Mouse (Mus musculus) kidney, postnatal 0 days (tissue): ENCODE results near the gene Kif13a. TPM values are rescaled to one million over a fixed set of nuclear protein-coding genes. Genes with fewer than 3 reads are reported as not detected.

Source experiments
- ATAC-seq: fragments of 200-750 bp; cut with Nextera tagmentation; replicated peaks from 2 replicates; pipeline ENCODE4 v1.8.0; 2017; ENCODE audit warnings: low read depth, moderate number of reproducible peaks, moderate TSS enrichment, moderate library complexity; ENCODE audit not compliant: low FRiP score
- DNase-seq: peaks from one replicate; pipeline ENCODE4 v3.0.0-alpha.2; 2016; ENCODE audit warnings: low spot score
- H3K27ac ChIP-seq: fragments of 300-500 bp; sonication (generic); 2 replicates; pipeline ENCODE4 v1.5.1; 2014; ENCODE audit warnings: mild to moderate bottlenecking
- H3K27me3 ChIP-seq: fragments of 300-500 bp; sonication (generic); 2 replicates; pipeline ENCODE4 v1.6.1; 2014; ENCODE audit warnings: low read length, mixed read lengths; ENCODE audit not compliant: insufficient read depth
- H3K36me3 ChIP-seq: fragments of 300-500 bp; sonication (generic); 2 replicates; pipeline ENCODE4 v1.6.1; 2014; ENCODE audit warnings: low read length, mixed read lengths; ENCODE audit not compliant: insufficient read depth
- H3K4me1 ChIP-seq: fragments of 300-500 bp; sonication (generic); replicated peaks from 2 replicates; pipeline ENCODE4 v1.6.1; 2014; ENCODE audit warnings: antibody characterized with exemption, low read length, mixed read lengths; ENCODE audit not compliant: insufficient read depth
- H3K4me2 ChIP-seq: fragments of 300-500 bp; sonication (generic); 2 replicates; pipeline ENCODE4 v1.6.1; 2014; ENCODE audit warnings: mild to moderate bottlenecking, low read length, moderate library complexity, mixed read lengths
- H3K4me3 ChIP-seq: fragments of 300-500 bp; sonication (generic); replicated peaks from 2 replicates; pipeline ENCODE4 v1.5.1; 2014; ENCODE audit warnings: low read depth, low read length
- H3K9ac ChIP-seq: fragments of 300-500 bp; sonication (generic); 2 replicates; pipeline ENCODE4 v1.6.1; 2014; ENCODE audit warnings: low read depth, low read length
- H3K9me3 ChIP-seq: fragments of 300-500 bp; sonication (generic); replicated peaks from 2 replicates; pipeline ENCODE4 v1.6.1; 2016; ENCODE audit warnings: low read length, inconsistent platforms, mixed read lengths
- CTCF ChIP-seq: IDR thresholded peaks from 2 replicates; pipeline ENCODE4 v1.5.1; 2016; ENCODE audit warnings: antibody characterized with exemption, low read depth, mild to moderate bottlenecking, moderate library complexity
- WGBS: fragments of 180-500 bp; shearing (Covaris S2); extraction: QIAGEN DNeasy Blood & Tissue Kit; methylation state at CpG from one replicate; pipeline ENCODE4 v1.1.7; 2014; 5-methylcytosine and 5-hydroxymethylcytosine counted together
- polyA plus RNA-seq: library from polyadenylated mRNA; unstranded; fragments of >200 nt; fragmentation: Nextera tagmentation; extraction: Ambion mirVana; gene quantifications from 2 replicates; pipeline ENCODE4 v1.2.1, GENCODE M21; 2015

Kif13a gene
- polyA plus RNA-seq, 1 experiment from 2014 or later, result 13.1 TPM

DNA sequence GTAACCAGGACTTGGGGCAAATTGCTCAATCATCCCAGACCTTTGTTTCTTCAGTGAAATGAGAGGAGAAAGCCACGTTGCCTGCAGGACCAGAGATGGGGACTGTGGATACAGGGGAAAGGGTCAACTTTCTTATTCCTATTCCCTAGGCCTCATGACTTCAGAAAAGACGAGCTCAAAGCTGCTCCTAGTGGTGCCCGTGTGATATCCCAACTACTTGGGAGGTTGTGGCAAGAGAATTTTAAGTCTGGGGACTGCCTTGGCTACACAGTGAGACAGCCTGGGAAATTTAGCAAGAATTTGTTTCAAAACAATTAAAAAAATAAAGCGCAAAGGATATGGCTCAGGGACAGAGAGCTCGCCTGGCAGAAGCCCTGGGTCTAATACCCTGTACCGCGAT is 171.7 kb downstream of the Kif13a start:
- Histone ChIP-seq H3K9ac (no peak overlapping the region), H3K27ac (no peak overlapping the region), H3K36me3 (peaks cover 10% of the 10 kb centered on the region; the same call in 1 of the 2 replicates), H3K4me3 (no peak overlapping the region), H3K27me3 (no peaks in the 10 kb centered on the region), H3K4me2 (no peak overlapping the region), H3K9me3 (no peaks in the 10 kb centered on the region), H3K4me1 (no peaks in the 10 kb centered on the region)
- TF ChIP-seq CTCF, result no peak
- ATAC-seq, result no peak
- 94% methylated on average over 7 of the region's 7 CpGs for WGBS
- no peak for DNase-seq

DNA sequence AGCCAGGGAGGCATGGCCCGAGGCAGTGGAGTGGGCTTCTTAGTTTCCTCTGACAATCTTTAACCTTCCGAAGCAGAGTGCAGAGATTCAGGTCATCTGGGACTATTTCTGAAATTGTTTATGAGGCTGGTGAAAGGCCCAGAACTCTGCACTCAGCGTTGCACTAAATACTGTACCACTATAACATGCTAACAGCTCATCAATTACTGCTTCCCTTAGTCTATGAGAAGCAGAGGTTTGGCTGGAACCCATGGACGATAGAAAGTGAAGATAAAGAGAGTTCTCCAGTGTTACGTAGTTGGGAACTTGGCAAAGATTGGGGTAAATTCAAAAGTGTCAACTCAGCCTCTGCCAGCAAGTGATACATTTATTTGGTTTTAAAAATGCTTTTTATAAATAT is 176.4 kb downstream of the Kif13a start:
- WGBS, result 73% methylated on average over 5 of the region's 5 CpGs
- H3K9me3 ChIP-seq, result no peaks in the 10 kb centered on the region
- no peaks in the 10 kb centered on the region for H3K4me1 ChIP-seq
- TF ChIP-seq CTCF, result no peak
- 0 out of 2 replicates have a peak, but pooled peaks cover 11% of the 10 kb centered on the region for H3K36me3 ChIP-seq
- H3K4me2 ChIP-seq, result no peak overlapping the region
- ATAC-seq (no peak), DNase-seq (no peak)
- H3K4me3 ChIP-seq, result no peak overlapping the region
- H3K9ac ChIP-seq, result no peak overlapping the region
- H3K27me3 ChIP-seq, result no peaks in the 10 kb centered on the region
- no peak overlapping the region for H3K27ac ChIP-seq

DNA sequence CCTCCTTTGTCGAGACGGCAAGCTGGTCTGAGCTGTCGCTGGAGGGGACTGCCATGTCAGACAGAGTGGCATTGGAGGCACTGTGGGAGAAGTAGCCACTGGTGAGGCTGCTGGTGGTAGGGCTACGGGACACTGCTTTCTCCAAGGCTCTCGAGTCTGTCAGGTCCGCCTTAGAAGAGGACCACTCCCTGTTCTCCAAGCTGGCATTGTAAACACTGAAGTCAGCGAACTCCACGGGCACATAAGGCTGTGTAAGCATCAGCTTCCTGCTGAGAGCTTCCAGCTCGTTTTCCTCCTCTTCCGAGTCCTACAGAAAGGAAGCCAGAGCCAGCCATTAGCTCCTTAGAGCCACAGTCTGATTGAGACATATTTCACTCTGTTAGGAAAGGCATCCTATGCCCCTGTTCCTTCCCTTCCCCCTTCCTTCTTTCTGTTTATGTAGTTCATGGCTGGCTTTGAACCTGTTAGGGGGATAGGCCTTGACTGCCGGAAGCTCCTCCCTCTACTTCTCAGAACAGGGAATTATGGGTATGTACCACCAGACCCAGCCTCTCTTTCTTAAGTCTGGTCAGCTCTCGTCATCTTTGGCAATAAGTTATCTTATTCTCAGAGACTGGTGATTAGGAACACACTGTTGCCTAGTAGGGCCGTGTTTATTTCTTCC is 177.0 kb downstream of the Kif13a start:
- Histone ChIP-seq H3K27me3 (no peaks in the 10 kb centered on the region), H3K9me3 (no peaks in the 10 kb centered on the region), H3K4me3 (no peak overlapping the region), H3K4me1 (no peaks in the 10 kb centered on the region), H3K4me2 (no peak overlapping the region), H3K36me3 (0 out of 2 replicates have a peak, but pooled peaks cover 11% of the 10 kb centered on the region), H3K9ac (no peak overlapping the region), H3K27ac (no peak overlapping the region)
- ATAC-seq (no peak), DNase-seq (no peak)
- 81% methylated on average over 13 of the region's 13 CpGs for WGBS
- no peak for TF ChIP-seq CTCF

DNA sequence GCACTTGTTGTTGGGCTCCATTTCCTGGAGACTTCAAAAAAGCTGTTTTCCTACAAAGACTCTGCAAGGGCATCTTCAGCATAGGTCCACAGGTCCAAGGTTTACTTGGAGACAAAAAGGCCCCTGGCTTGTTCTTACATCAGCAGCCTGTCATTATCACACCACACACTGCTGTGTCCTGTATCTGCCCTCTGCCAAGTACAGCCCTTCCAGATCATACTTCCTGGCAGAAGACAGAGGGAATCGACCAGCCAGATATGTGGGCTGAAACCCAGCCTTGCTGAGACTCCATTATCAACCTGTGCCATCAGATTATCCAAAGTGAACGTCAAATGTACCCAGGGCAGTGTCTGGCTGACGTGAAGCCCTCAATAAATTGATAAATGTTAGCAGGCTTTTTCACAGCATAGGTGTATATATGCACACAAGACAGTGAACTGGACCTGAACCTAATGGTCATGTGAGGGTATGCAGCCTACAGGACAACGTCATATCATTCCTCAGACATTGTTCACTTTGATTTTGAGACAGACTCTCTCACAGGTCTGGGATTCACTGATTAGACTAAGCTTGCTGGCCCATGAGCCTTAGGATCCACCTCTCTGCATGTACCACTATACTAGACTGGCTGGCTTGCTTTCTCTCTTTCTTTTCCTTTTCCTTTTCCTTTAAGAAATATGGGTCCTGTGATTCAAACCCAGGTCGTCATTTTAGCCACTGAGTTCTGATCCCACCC is 181.4 kb downstream of the Kif13a start:
- Histone ChIP-seq H3K27me3 (no peaks in the 10 kb centered on the region), H3K36me3 (0 out of 2 replicates have a peak, but pooled peaks cover 11% of the 10 kb centered on the region), H3K9ac (no peak overlapping the region), H3K27ac (no peak overlapping the region), H3K4me3 (no peak overlapping the region), H3K4me1 (peaks cover 4% of the 10 kb centered on the region; the same call in 1 of the 2 replicates), H3K9me3 (no peaks in the 10 kb centered on the region), H3K4me2 (no peak overlapping the region)
- WGBS, result 84% methylated on average over 5 of the region's 5 CpGs
- no peak for ATAC-seq
- no peak for DNase-seq
- no peak for TF ChIP-seq CTCF

DNA sequence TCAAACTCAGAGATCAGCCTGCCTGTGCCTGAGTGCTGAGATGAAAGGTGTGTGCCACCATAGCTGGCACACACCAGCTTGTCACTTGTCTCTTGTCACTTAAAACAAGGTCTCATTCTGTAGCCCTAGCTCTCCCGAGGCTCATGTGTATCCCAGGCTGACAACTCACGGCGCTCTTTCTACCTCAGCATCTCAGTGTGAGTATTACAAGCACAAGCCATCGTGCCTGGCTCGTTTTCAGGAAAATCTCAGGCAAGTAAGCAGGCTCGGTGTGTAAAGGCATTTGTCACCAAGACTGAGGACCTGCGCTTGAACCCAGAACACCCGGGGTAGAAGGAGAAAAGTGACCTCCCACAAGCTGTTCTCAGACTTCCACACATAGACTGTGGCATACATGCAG is 185.8 kb downstream of the Kif13a start:
- no peak for ATAC-seq
- DNase-seq, result no peak
- WGBS, result 81% methylated on average over 8 of the region's 8 CpGs
- no peak overlapping the region for H3K9ac ChIP-seq
- no peaks in the 10 kb centered on the region for H3K36me3 ChIP-seq
- H3K27me3 ChIP-seq, result no peaks in the 10 kb centered on the region
- no peak overlapping the region for H3K27ac ChIP-seq
- H3K4me3 ChIP-seq, result no peak overlapping the region
- H3K9me3 ChIP-seq, result no peaks in the 10 kb centered on the region
- TF ChIP-seq CTCF, result no peak
- H3K4me2 ChIP-seq, result no peak overlapping the region
- peaks cover 4% of the 10 kb centered on the region; the same call in 1 of the 2 replicates for H3K4me1 ChIP-seq

DNA sequence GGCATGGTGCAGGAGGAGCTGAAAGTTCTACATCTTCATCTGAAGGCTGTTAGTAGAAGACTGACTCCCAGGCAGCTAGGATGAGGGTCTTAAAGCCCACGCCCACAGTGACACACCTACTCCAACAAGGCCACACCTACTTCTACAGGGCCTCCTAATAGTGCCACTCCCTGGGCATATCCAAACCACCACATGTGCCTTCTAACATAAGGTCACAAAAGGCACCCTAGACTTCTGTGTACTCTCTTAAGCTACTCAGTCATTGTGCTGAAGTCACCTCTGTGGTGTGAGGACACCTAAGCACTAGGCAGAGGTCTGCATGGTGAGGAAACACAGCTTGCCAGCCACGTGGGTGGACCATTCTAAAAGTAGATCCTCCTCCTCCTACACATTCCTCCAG is 187.3 kb downstream of the Kif13a start:
- H3K4me2 ChIP-seq, result no peak overlapping the region
- no peaks in the 10 kb centered on the region for H3K36me3 ChIP-seq
- no peak for TF ChIP-seq CTCF
- WGBS, result 53% methylated on average over 2 of the region's 2 CpGs
- no peaks in the 10 kb centered on the region for H3K27me3 ChIP-seq
- DNase-seq (no peak), ATAC-seq (no peak)
- peaks cover 4% of the 10 kb centered on the region; the same call in 1 of the 2 replicates for H3K4me1 ChIP-seq
- H3K27ac ChIP-seq, result no peak overlapping the region
- no peak overlapping the region for H3K9ac ChIP-seq
- no peaks in the 10 kb centered on the region for H3K9me3 ChIP-seq
- no peak overlapping the region for H3K4me3 ChIP-seq
